Mouse (Mus musculus) thymus, adult 2 months (tissue): ENCODE results near the gene Smok3c. TPM values are rescaled to one million over a fixed set of nuclear protein-coding genes. Genes with fewer than 3 reads are reported as not detected.
A peak's percentile ranks its signal among the peaks of the same experiment; 100 is the strongest.

Experiments used
- DNase-seq: peaks from one replicate; pipeline ENCODE4 v3.0.0; 2021
- H3K27ac ChIP-seq: fragments of 200-500 bp; 2 replicates; pipeline ENCODE4 v1.5.1; 2012; ENCODE audit warnings: low read length, control low read depth; ENCODE audit not compliant: control insufficient read depth, insufficient read depth
- H3K27me3 ChIP-seq: fragments of 200-500 bp; 2 replicates; pipeline ENCODE4 v1.6.1; 2012; ENCODE audit warnings: mild to moderate bottlenecking, low read length, moderate library complexity, mixed read lengths; ENCODE audit not compliant: control insufficient read depth, insufficient read depth
- H3K36me3 ChIP-seq: fragments of 200-500 bp; 2 replicates; pipeline ENCODE4 v1.6.1; 2012; ENCODE audit warnings: mild to moderate bottlenecking, low read length, moderate library complexity; ENCODE audit not compliant: control insufficient read depth, insufficient read depth
- H3K4me1 ChIP-seq: fragments of 200-500 bp; replicated peaks from 2 replicates; pipeline ENCODE4 v1.6.1; 2012; ENCODE audit warnings: low read length; ENCODE audit not compliant: control insufficient read depth, insufficient read depth
- H3K4me3 ChIP-seq: fragments of 200-500 bp; 2 replicates; pipeline ENCODE4 v1.5.1; 2012; ENCODE audit warnings: mild to moderate bottlenecking, low read length, control low read depth, moderate library complexity; ENCODE audit not compliant: control insufficient read depth, insufficient read depth
- CTCF ChIP-seq: fragments of 200-500 bp; IDR thresholded peaks from 2 replicates; pipeline ENCODE4 v1.5.1; 2012; ENCODE audit warnings: mild to moderate bottlenecking, control low read depth, low read length, moderate library complexity, borderline replicate concordance; ENCODE audit not compliant: control insufficient read depth, poor library complexity, insufficient read depth; ENCODE audit errors: extremely low read depth
- POLR2A ChIP-seq: fragments of 200-500 bp; IDR thresholded peaks from 2 replicates; pipeline ENCODE4 v1.6.1; 2012; ENCODE audit warnings: mild to moderate bottlenecking, low read length, control low read depth, moderate library complexity; ENCODE audit not compliant: control insufficient read depth, poor library complexity, insufficient read depth; ENCODE audit errors: extremely low read depth
- WGBS: fragments of 180-500 bp; shearing (Covaris S2); methylation state at CpG from one replicate; pipeline ENCODE4 v1.1.7; 2018; 5-methylcytosine and 5-hydroxymethylcytosine counted together
- polyA plus RNA-seq: library from polyadenylated mRNA; depleted of rRNA; stranded (reverse); fragments of >200 nt; gene quantifications from 2 replicates; pipeline ENCODE4 v1.2.3, GENCODE M21; 2012

The Smok3c gene
- polyA plus RNA-seq, 1 experiment = not detected

GRCm38 (mm10) chr5:138084996-138085395, 32.0 kb downstream of the Smok3c start, which contains the start of gene Zkscan1:
Zkscan1 (plus strand) TSS chr5:138085084.
- TF ChIP-seq POLR2A (peak; percentile 69), CTCF (no peak)
- DNase-seq = peak; percentile 74
- WGBS = 1% methylated on average over 27 of the region's 27 CpGs
- H3K4me1 ChIP-seq = no peaks in the 10 kb centered on the region
- no peaks in the 10 kb centered on the region for H3K36me3 ChIP-seq
- H3K4me3 ChIP-seq = peak within 1 kb of the TSS; percentile 100
- no peaks in the 10 kb centered on the region for H3K27me3 ChIP-seq
- peak within 1 kb of the TSS; percentile 72 for H3K27ac ChIP-seq

- no peak for TF ChIP-seq CTCF
- Histone ChIP-seq H3K27me3 (no peaks in the 10 kb centered on the region), H3K27ac (peak overlapping the region; percentile 72), H3K4me3 (peak overlapping the region; percentile 100), H3K4me1 (no peaks in the 10 kb centered on the region), H3K36me3 (no peaks in the 10 kb centered on the region)
- WGBS = under 1% methylated on average over 18 of the region's 18 CpGs
- DNase-seq = peak; percentile 23
Observed at GRCm38 (mm10) chr5:138085421-138085911, 32.5 kb downstream of the Smok3c start.

- no peak overlapping the region for H3K4me3 ChIP-seq
- DNase-seq = no peak
- no peak for TF ChIP-seq CTCF
- TF ChIP-seq POLR2A = no peak
- no peaks in the 10 kb centered on the region for H3K4me1 ChIP-seq
- no peak overlapping the region for H3K27ac ChIP-seq
- 82% methylated on average over 3 of the region's 3 CpGs for WGBS
- H3K36me3 ChIP-seq = no peaks in the 10 kb centered on the region
- H3K27me3 ChIP-seq = no peaks in the 10 kb centered on the region
Observed at GRCm38 (mm10) chr5:138086842-138087241, 33.8 kb downstream of the Smok3c start.

GRCm38 (mm10) chr5:138088366-138088765, 35.4 kb downstream of the Smok3c start:
- no peaks in the 10 kb centered on the region for H3K27me3 ChIP-seq
- 95% methylated on average over 3 of the region's 3 CpGs for WGBS
- DNase-seq = no peak
- no peak overlapping the region for H3K4me3 ChIP-seq
- H3K4me1 ChIP-seq = no peaks in the 10 kb centered on the region
- no peak overlapping the region for H3K27ac ChIP-seq
- TF ChIP-seq CTCF (no peak), POLR2A (no peak)
- peaks cover 8% of the 10 kb centered on the region for H3K36me3 ChIP-seq

DNA sequence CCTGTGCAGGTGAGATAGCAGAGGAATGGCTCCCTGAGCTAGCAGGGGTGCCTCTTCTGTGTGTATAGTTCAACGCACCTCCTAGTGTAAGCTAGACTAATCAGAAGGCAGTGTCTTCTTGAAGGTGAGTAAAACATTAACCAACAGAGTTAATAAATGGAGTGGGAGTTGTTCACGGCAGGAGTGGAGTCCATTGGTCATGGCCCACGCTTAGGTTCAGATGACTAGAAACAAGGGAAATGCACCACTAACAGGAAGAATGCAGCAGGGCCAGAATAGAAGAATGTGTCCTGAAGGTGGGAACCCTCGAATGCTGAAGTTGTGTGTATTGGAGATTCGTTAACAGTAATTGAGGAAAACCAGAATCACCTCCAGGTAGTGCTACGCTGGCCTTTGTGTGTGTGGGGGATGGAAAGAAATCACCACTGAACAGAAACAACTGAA, 36.1 kb downstream of the Smok3c start:
- no peak overlapping the region for H3K4me3 ChIP-seq
- WGBS = 95% methylated on average over 6 of the region's 6 CpGs
- no peak for DNase-seq
- H3K27me3 ChIP-seq = no peaks in the 10 kb centered on the region
- H3K27ac ChIP-seq = no peak overlapping the region
- no peaks in the 10 kb centered on the region for H3K4me1 ChIP-seq
- no peak for TF ChIP-seq POLR2A
- no peak for TF ChIP-seq CTCF
- H3K36me3 ChIP-seq = peaks cover 15% of the 10 kb centered on the region

DNA sequence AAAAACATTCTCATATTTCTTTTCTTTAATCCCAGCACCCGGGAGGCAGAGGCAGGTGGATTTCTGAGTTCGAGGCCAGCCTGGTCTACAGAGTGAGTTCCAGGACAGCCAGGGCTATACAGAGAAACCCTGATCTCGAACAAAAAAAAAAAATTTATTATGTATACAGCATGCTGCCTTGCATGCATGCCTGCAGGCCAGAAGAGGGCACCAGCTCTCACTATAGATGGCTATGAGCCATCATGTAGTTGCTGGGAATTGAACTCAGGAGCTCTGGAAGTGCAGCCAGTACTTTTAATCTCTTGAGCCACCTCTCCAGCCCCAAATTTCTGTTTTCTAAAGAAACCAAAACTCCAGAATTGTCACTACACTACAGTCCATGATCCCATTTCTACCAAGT, 37.3 kb downstream of the Smok3c start:
- no peak overlapping the region for H3K27ac ChIP-seq
- no peaks in the 10 kb centered on the region for H3K27me3 ChIP-seq
- H3K4me1 ChIP-seq = no peaks in the 10 kb centered on the region
- no peak for TF ChIP-seq CTCF
- no peak for TF ChIP-seq POLR2A
- peaks cover 26% of the 10 kb centered on the region for H3K36me3 ChIP-seq
- WGBS = 74% methylated on average over 3 of the region's 3 CpGs
- no peak overlapping the region for H3K4me3 ChIP-seq
- peak; percentile 9 for DNase-seq

DNA sequence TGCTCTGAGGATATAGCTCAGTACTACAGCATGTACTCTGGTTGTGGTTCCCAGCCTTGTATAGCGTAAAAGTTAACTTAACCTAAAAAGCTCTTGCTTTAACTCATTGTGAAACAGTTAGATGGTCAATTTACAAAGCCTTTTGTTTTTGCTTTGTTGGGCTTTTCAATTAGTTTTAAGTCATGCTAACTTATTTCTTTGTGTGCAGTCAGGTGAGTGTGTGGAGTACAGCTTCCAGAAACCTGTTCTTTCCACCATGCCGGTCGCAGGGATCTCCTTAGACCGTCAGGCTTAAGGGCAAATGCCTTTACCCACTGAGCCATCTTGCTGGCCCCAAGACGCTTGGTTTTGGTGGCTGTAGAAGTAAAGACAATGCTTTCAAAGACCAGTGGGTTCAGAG, 37.7 kb downstream of the Smok3c start:
- no peaks in the 10 kb centered on the region for H3K27me3 ChIP-seq
- H3K4me3 ChIP-seq = no peak overlapping the region
- H3K27ac ChIP-seq = no peak overlapping the region
- H3K36me3 ChIP-seq = peaks cover 31% of the 10 kb centered on the region
- H3K4me1 ChIP-seq = no peaks in the 10 kb centered on the region
- 96% methylated on average over 5 of the region's 5 CpGs for WGBS
- TF ChIP-seq POLR2A (no peak), CTCF (no peak)
- DNase-seq = no peak
